Mouse (Mus musculus) testis, adult 2 months (tissue): ENCODE results near the gene C2cd5. TPM values are rescaled to one million over a fixed set of nuclear protein-coding genes. Genes with fewer than 3 reads are reported as not detected.
A peak's percentile ranks its signal among the peaks of the same experiment; 100 is the strongest.
"Not testable (repeated sequence)": the region's sequence is repeated elsewhere in the genome, so short reads cannot be mapped to it uniquely, and the experiment has no call there.

ENCODE experiments used
- H3K27ac ChIP-seq: fragments of 200-500 bp; 2 replicates; pipeline ENCODE4 v1.5.1; 2012; ENCODE audit warnings: low read depth, low read length; ENCODE audit not compliant: control insufficient read depth, insufficient read depth
- H3K27me3 ChIP-seq: fragments of 200-500 bp; 2 replicates; pipeline ENCODE4 v1.6.1; 2012; ENCODE audit warnings: mild to moderate bottlenecking, low read length, moderate library complexity; ENCODE audit not compliant: control insufficient read depth, insufficient read depth
- H3K36me3 ChIP-seq: fragments of 200-500 bp; 2 replicates; pipeline ENCODE4 v1.6.1; 2012; ENCODE audit warnings: mild to moderate bottlenecking, low read length; ENCODE audit not compliant: control insufficient read depth, insufficient read depth
- H3K4me1 ChIP-seq: fragments of 200-500 bp; 2 replicates; pipeline ENCODE4 v1.6.1; 2012; ENCODE audit warnings: low read length; ENCODE audit not compliant: control insufficient read depth, insufficient read depth
- H3K4me3 ChIP-seq: fragments of 200-500 bp; 2 replicates; pipeline ENCODE4 v1.5.1; 2012; ENCODE audit warnings: low read depth, mild to moderate bottlenecking, low read length, moderate library complexity, mixed read lengths; ENCODE audit not compliant: control insufficient read depth
- CTCF ChIP-seq: fragments of 200-500 bp; IDR thresholded peaks from 2 replicates; pipeline ENCODE4 v1.5.1; 2012; ENCODE audit warnings: low read depth, mild to moderate bottlenecking, inconsistent platforms, low read length, moderate library complexity; ENCODE audit not compliant: control insufficient read depth, insufficient read depth, insufficient replicate concordance
- POLR2A ChIP-seq: fragments of 200-500 bp; IDR thresholded peaks from 2 replicates; pipeline ENCODE4 v1.6.1; 2012; ENCODE audit warnings: low read depth, mild to moderate bottlenecking, inconsistent platforms, low read length, moderate library complexity; ENCODE audit not compliant: control insufficient read depth
- polyA plus RNA-seq: library from polyadenylated mRNA; depleted of rRNA; stranded (reverse); fragments of >200 nt; gene quantifications from 2 replicates; pipeline ENCODE4 v1.2.3, GENCODE M21; 2012

Gene C2cd5
- polyA plus RNA-seq, 1 experiment: 13.7 TPM

GRCm38 (mm10) chr6:142988753-142989152 is 111.2 kb downstream of the C2cd5 start:
- no peaks in the 10 kb centered on the region for H3K27me3 ChIP-seq
- no peaks in the 10 kb centered on the region for H3K4me1 ChIP-seq
- no peak overlapping the region for H3K4me3 ChIP-seq
- no peak overlapping the region for H3K27ac ChIP-seq
- no peaks in the 10 kb centered on the region for H3K36me3 ChIP-seq
- TF ChIP-seq POLR2A (no peak), CTCF (peak; percentile 92; the same call in 1 of the 2 replicates)

GRCm38 (mm10) chr6:142988231-142988630 is 111.7 kb downstream of the C2cd5 start:
- H3K4me1 ChIP-seq: no peaks in the 10 kb centered on the region
- H3K27me3 ChIP-seq: no peaks in the 10 kb centered on the region
- no peak overlapping the region for H3K27ac ChIP-seq
- no peaks in the 10 kb centered on the region for H3K36me3 ChIP-seq
- TF ChIP-seq CTCF (no peak), POLR2A (no peak)
- H3K4me3 ChIP-seq: no peak overlapping the region

GRCm38 (mm10) chr6:142987616-142988015 is 112.3 kb downstream of the C2cd5 start:
- Histone ChIP-seq H3K4me1 (no peaks in the 10 kb centered on the region), H3K36me3 (no peaks in the 10 kb centered on the region), H3K27me3 (no peaks in the 10 kb centered on the region), H3K27ac (no peak overlapping the region), H3K4me3 (no peak overlapping the region)
- TF ChIP-seq POLR2A (no peak), CTCF (no peak)

GRCm38 (mm10) chr6:142986706-142987105 is 113.2 kb downstream of the C2cd5 start:
- not testable (repeated sequence) for H3K27me3 ChIP-seq, H3K36me3 ChIP-seq, H3K4me1 ChIP-seq, H3K4me3 ChIP-seq, H3K27ac ChIP-seq

GRCm38 (mm10) chr6:142985561-142986238 is 114.2 kb downstream of the C2cd5 start:
- H3K36me3 ChIP-seq, H3K4me3 ChIP-seq, H3K27ac ChIP-seq, H3K4me1 ChIP-seq, H3K27me3 ChIP-seq: not testable (repeated sequence)

- Histone ChIP-seq H3K36me3 (no peaks in the 10 kb centered on the region), H3K27me3 (no peaks in the 10 kb centered on the region), H3K4me1 (no peaks in the 10 kb centered on the region), H3K27ac (no peak overlapping the region), H3K4me3 (no peak overlapping the region)
- no peak for TF ChIP-seq CTCF
- no peak for TF ChIP-seq POLR2A
Measured at GRCm38 (mm10) chr6:142979665-142980660, 120.0 kb downstream of the C2cd5 start.

GRCm38 (mm10) chr6:142977221-142977620 is 122.7 kb downstream of the C2cd5 start:
- TF ChIP-seq POLR2A (no peak), CTCF (0 out of 2 replicates have a peak, but pooled peaks have one; percentile 18)
- H3K4me1 ChIP-seq: no peaks in the 10 kb centered on the region
- no peak overlapping the region for H3K27ac ChIP-seq
- no peak overlapping the region for H3K4me3 ChIP-seq
- H3K27me3 ChIP-seq: no peaks in the 10 kb centered on the region
- no peaks in the 10 kb centered on the region for H3K36me3 ChIP-seq
